8 mouse cellular contexts compared by ENCODE assay signal in genomic region chr7:110121516-110122288, GRCm38 (mm10). TPM values are rescaled to one million over a fixed set of nuclear protein-coding genes. Genes with fewer than 3 reads are reported as not detected.
DNase-seq lines count a peak whose midpoint lies in the region; ATAC-seq lines count a peak whose summit lies in the region.

Wee1 (plus strand) TSS chr7:110122046.

- DNase-seq in adipocyte (ENCODE audit: low spot score) = peak; percentile 94
- peak; percentile 99 for DNase-seq in embryo, embryonic 10 days (ENCODE audit: low spot score)
- DNase-seq in gastrocnemius, postnatal 14 days = peak; percentile 98
- DNase-seq in intestine, embryonic 14.5 days (ENCODE audit: low spot score) = peak; percentile 99
- DNase-seq in left cerebral cortex, postnatal 14 days (ENCODE audit: low spot score in 2 of 2) = peak; percentile 98
- DNase-seq in mesoderm, embryonic 11.5 days (ENCODE audit: low read depth, low spot score) = peak; percentile 99
- DNase-seq in right cerebral cortex, postnatal 36 days (ENCODE audit: low spot score in 2 of 2) = peak; percentile 97
- peak; percentile 99 for DNase-seq in yolk sac, embryonic 10.5 days (ENCODE audit: low spot score)

- H3K9ac ChIP-seq in intestine, embryonic 14.5 days (ENCODE audit: low read length) = peak within 1 kb of the TSS; percentile 91

- no peaks in the 10 kb centered on the region for H3K27me3 ChIP-seq in intestine, embryonic 14.5 days (replicated peaks; ENCODE audit: control insufficient read depth, insufficient read depth, low read length)

- ATAC-seq in intestine, embryonic 14.5 days (replicated peaks; ENCODE audit: low FRiP score, low TSS enrichment, low read depth) = peak; percentile 98

- H3K4me3 ChIP-seq in intestine, embryonic 14.5 days (ENCODE audit: low read depth, low read length) = peak within 1 kb of the TSS; percentile 96

- H3K4me2 ChIP-seq in intestine, embryonic 14.5 days (ENCODE audit: low read length) = peak within 1 kb of the TSS; percentile 63

- peaks cover 9% of the 10 kb centered on the region for H3K36me3 ChIP-seq in intestine, embryonic 14.5 days (ENCODE audit: control insufficient read depth, insufficient read depth, low read length)

- intact Hi-C loops in gastrocnemius, postnatal 14 days (cut with DNase I; ENCODE audit: low total_unique reads) = no loop called here
- intact Hi-C loops in left cerebral cortex, postnatal 14 days (cut with DNase I) = no loop called here

- H3K9me3 ChIP-seq in intestine, embryonic 14.5 days (ENCODE audit: control insufficient read depth, low read length) = no peaks in the 10 kb centered on the region

- peaks cover 6% of the 10 kb centered on the region; the same call in 1 of the 2 replicates for H3K4me1 ChIP-seq in intestine, embryonic 14.5 days (replicated peaks; ENCODE audit: control insufficient read depth, insufficient read depth, low read length)

- under 1% methylated on average over 75 of the region's 81 CpGs for WGBS in intestine, embryonic 14.5 days

- peak within 1 kb of the TSS; percentile 96 for H3K27ac ChIP-seq in intestine, embryonic 14.5 days (ENCODE audit: low read depth)

RNA-seq across cellular contexts. Expression of gene Wee1, which starts in this region (rescaled TPM):
- 1 to 10 TPM; 4.3 to 6.4 TPM for total RNA-seq in gastrocnemius, postnatal 14 days (2021)
- polyA plus RNA-seq in intestine, embryonic 14.5 days (2014; fragmentation: Nextera tagmentation; extraction: Ambion mirVana) = 40.2 and 41.8 TPM in 2 replicates
- 10 to 100 TPM; 15.8 to 19.5 TPM for total RNA-seq in left cerebral cortex, postnatal 14 days (2021)

Comparison
In these comparisons a context has a peak if more than half of its experiments do, and no peak if none do; other contexts are left out.
1. Peak in every context shown above with its lines: DNase-seq, ATAC-seq, H3K4me3 ChIP-seq and H3K27ac ChIP-seq.